Mouse (Mus musculus) neural tube, embryonic 10.5 days (tissue): Measurements from ENCODE around the gene Gps1.
A peak's percentile ranks its signal among the peaks of the same experiment; 100 is the strongest.
"Not testable (repeated sequence)": the region's sequence is repeated elsewhere in the genome, so short reads cannot be mapped to it uniquely, and the experiment has no call there.

ENCODE experiments used
- DNase-seq: peaks from one replicate; pipeline ENCODE4 v3.0.0-alpha.2; 2017; ENCODE audit warnings: low spot score; ENCODE audit errors: extremely low spot score

The Gps1 gene

GRCm38 (mm10) chr11:120783426-120784063, 527 bp upstream of the Gps1 start:
- no peak for DNase-seq

- no peak for DNase-seq
These were observed 1.1 kb downstream of the Gps1 start for GRCm38 (mm10) chr11:120785145-120785544.

GRCm38 (mm10) chr11:120788460-120788859, 4.4 kb downstream of the Gps1 start:
- DNase-seq: not testable (repeated sequence)

GRCm38 (mm10) chr11:120789355-120789754, 5.3 kb downstream of the Gps1 start:
- DNase-seq: no peak

GRCm38 (mm10) chr11:120789810-120790209, 5.7 kb downstream of the Gps1 start:
- DNase-seq: no peak

- DNase-seq: no peak
These were observed 8.6 kb downstream of the Gps1 start for GRCm38 (mm10) chr11:120792652-120793051.

- DNase-seq: peak; percentile 99
These were observed 11.9 kb downstream of the Gps1 start, which contains the start of gene Dus1l for GRCm38 (mm10) chr11:120795756-120796613. Gene Dus1l, minus strand, starts transcription at chr11:120796403.

- DNase-seq: no peak
These were observed 12.5 kb downstream of the Gps1 start for GRCm38 (mm10) chr11:120796614-120796946.

- no peak for DNase-seq
These were observed 14.2 kb downstream of the Gps1 start for GRCm38 (mm10) chr11:120798244-120798643.

- no peak for DNase-seq
These were observed 15.3 kb downstream of the Gps1 start for GRCm38 (mm10) chr11:120799316-120799890.

- peak; percentile 90 for DNase-seq
These were observed 16.2 kb downstream of the Gps1 start for GRCm38 (mm10) chr11:120800061-120800904.

GRCm38 (mm10) chr11:120804274-120804673, 20.2 kb downstream of the Gps1 start:
- no peak for DNase-seq

- no peak for DNase-seq
These were observed 20.7 kb downstream of the Gps1 start for GRCm38 (mm10) chr11:120804769-120805168.

GRCm38 (mm10) chr11:120805375-120806298, 21.6 kb downstream of the Gps1 start:
- DNase-seq: no peak

- no peak for DNase-seq
These were observed 23.9 kb downstream of the Gps1 start for GRCm38 (mm10) chr11:120808010-120808409.

GRCm38 (mm10) chr11:120812068-120812467, 28.0 kb downstream of the Gps1 start:
- no peak for DNase-seq

GRCm38 (mm10) chr11:120817358-120817757, 33.3 kb downstream of the Gps1 start:
- no peak for DNase-seq

- no peak for DNase-seq
These were observed 34.2 kb downstream of the Gps1 start for GRCm38 (mm10) chr11:120818251-120818650.

- no peak for DNase-seq
These were observed 35.5 kb downstream of the Gps1 start for GRCm38 (mm10) chr11:120819556-120819955.

- no peak for DNase-seq
These were observed 36.5 kb downstream of the Gps1 start for GRCm38 (mm10) chr11:120820546-120820945.
